Mouse (Mus musculus) CD4-positive, CD25-positive, alpha-beta regulatory T cell, adult 4 months (primary cell): Measurements from ENCODE around the gene Crlf1. TPM values are rescaled to one million over a fixed set of nuclear protein-coding genes. Genes with fewer than 3 reads are reported as not detected.
A peak's percentile ranks its signal among the peaks of the same experiment; 100 is the strongest.

ENCODE experiments used
- ATAC-seq: one replicate; pipeline ENCODE4 v1.8.0; 2017
- polyA plus RNA-seq, 2 experiments: library from polyadenylated mRNA; unstranded; fragments of 100-300 nt; shearing (Covaris generic); gene quantifications; one replicate each; pipeline ENCODE4 v1.2.1; 2017

Crlf1 gene
- polyA plus RNA-seq, 2 experiments from 2014 or later = not detected

DNA sequence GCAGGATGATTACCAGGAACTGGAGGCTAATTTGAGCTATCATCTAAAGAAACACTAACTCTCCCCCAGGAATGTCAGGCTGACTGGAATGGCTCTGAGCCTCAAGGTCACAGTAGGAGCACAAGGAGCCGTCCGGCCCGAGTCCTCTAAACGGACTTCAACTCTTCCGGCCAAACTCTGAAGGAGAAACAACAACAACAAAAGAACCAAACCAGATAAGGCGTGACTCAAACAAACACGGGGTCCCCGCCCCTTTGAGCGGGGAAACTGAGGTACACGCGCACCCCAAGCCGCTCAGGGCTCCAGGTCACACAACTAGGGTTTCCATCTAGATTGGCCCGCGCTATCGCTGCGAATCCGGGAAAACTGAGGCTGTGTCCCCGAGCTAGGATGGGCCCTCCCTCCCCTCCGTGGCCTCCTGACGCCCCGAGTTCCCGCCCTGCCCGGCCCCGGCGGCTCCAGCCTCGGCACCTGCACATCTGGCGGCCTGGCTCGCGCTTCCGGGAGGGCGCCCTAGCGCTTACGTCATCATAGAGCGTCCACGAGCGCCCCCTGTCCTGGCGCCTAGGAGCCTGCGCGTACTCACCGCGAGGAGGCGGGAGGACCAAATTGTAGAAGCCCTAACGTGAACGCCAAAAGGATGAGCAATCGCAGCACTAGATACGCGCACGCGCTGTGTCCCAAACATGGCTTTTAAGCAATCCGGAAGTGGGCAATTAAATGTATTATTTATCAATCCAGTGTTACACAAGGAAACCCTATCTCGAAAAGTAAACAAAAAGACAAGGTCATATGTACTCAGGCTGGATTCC lies 29.8 kb downstream of the Crlf1 start:
- ATAC-seq = peak; percentile 88

DNA sequence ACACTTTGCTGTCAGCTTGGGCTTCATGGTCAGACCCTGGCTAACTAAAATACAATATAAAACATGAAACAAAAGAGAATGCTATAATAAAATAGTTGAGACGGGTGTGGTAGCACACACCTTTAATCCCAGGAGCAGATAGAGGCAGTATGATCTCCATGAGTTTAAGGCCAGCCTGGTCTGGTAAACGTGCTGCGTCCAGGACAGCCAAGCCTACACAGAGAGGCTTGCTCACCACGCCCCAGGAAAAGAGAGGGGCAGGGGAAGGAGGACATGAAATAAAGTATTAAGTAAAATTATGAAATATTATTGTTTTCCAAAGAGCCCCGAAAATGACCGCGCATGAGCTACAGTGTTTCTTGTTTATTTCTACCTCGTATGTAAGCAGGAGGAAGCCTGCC lies 34.2 kb downstream of the Crlf1 start:
- no peak for ATAC-seq

- peak; percentile 89 for ATAC-seq
Observed at GRCm38 (mm10) chr8:70527512-70528181, 34.7 kb downstream of the Crlf1 start, which contains the start of the genes Fkbp8 and Kxd1. Gene Fkbp8 (plus strand): TSS chr8:70527724. Gene Kxd1 (minus strand): TSS chr8:70527956.

GRCm38 (mm10) chr8:70528182-70528797 lies 35.3 kb downstream of the Crlf1 start:
- ATAC-seq = no peak

DNA sequence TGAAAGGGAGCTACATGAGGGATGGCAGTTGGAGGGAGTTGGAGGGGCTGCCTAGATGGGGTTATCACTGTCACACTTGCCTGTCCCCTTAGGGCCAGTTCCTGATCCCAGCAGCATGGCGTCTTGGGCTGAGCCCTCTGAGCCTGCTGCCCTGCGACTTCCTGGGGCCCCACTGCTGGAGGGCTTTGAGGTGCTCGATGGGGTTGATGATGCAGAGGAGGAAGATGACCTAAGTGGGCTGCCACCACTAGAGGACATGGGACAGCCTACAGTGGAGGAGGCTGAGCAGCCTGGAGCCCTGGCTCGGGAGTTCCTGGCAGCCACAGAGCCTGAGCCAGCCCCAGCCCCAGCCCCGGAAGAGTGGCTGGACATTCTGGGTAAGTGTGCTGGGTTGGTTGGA lies 36.3 kb downstream of the Crlf1 start:
- no peak for ATAC-seq

GRCm38 (mm10) chr8:70529741-70530161 lies 36.8 kb downstream of the Crlf1 start:
- ATAC-seq = no peak

DNA sequence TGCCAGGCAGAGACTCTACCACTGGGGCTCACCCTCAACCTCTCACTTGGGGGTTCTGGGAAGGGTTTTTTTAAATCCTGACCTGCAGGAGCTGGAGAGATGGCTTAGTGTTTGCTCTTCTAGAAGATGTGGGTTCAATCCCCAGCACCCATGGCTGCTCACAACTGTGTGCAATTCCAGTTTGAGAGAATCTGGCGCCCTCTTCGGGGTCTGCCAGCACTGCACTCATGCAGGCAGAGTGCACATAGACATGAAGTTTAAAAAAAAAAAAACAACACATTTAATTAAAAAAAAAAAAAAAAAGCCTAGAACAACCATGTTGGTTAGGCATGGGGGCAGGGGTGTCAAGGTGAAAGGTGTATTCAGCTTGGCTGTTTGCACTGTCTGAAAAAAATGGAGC lies 37.4 kb downstream of the Crlf1 start:
- ATAC-seq = no peak

DNA sequence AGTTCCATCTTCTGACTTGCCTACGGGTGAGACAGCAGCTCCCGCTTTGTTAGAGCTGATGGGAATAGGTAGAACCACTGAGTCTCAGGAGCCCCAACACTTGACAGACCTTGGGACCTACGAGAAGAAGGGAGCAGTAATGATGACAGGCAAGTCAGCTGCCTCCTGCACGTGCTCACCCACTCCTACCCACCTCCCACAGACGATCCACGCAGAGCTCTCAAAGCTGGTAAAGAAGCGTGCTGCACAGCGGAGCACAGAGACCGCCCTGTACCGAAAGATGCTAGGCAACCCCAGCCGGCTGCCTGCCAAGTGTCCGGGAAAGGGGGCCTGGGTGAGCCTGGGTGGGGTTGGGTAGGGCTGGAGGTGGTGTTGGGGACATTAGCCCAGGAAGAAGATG lies 41.3 kb downstream of the Crlf1 start:
- ATAC-seq = no peak

- no peak for ATAC-seq
Observed at GRCm38 (mm10) chr8:70535221-70535620, 42.3 kb downstream of the Crlf1 start.

GRCm38 (mm10) chr8:70535701-70536100 lies 42.7 kb downstream of the Crlf1 start:
- no peak for ATAC-seq

DNA sequence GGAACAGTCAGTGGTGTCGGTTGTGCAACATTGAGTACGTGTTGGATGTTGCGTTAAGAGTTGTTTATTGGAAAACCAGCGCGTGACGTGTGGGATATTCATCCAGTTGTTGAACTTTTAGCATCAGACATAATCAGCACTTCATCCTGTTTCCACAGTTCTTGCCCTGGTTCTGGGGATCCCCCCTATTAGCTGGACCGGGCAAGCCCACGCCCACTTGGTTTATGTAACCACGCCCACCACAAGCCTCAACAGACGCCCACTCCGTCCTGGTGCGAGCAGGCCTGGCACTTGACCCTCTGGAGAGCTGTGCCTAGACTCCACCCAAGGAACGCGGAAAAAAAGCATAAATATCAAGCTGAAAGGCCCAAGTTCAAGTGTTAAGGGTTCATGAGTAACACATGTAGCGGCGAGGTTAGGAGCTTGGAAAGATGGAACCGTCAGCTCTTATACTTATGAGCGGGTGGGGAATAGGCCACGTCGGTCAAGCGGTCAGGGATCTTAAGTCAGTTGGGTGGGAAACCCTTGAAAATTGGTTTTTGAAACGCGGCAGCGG lies 45.1 kb downstream of the Crlf1 start:
- no peak for ATAC-seq

DNA sequence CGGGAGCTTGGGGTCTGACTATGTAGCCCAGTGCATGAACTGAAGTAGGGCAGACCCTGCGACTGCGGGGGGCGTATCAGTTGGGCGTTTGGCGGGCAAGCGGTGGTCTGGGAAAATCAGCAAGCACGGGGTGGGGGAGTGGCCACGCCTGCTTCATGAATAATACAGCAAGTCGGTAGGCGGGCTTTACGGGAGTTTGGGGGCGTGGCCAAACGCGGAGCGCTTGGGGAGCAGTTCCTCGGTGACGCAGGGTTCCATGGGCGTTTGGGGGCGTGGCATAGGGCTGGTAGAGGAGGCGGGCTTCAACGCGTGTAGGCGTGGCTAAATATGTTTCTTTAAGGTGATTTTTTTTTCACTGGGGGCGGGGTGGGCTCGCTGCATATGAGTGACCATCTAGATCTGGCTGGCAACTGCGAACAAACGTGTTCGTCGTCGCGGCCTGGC lies 45.7 kb downstream of the Crlf1 start:
- ATAC-seq = peak; percentile 71

GRCm38 (mm10) chr8:70539077-70539813 lies 46.3 kb downstream of the Crlf1 start, which contains the start of gene Ell:
Gene Ell (plus strand): TSS chr8:70539457.
- peak; percentile 78 for ATAC-seq

GRCm38 (mm10) chr8:70540013-70540506 lies 47.1 kb downstream of the Crlf1 start:
- ATAC-seq = no peak

GRCm38 (mm10) chr8:70540507-70541071 lies 47.6 kb downstream of the Crlf1 start:
- no peak for ATAC-seq

DNA sequence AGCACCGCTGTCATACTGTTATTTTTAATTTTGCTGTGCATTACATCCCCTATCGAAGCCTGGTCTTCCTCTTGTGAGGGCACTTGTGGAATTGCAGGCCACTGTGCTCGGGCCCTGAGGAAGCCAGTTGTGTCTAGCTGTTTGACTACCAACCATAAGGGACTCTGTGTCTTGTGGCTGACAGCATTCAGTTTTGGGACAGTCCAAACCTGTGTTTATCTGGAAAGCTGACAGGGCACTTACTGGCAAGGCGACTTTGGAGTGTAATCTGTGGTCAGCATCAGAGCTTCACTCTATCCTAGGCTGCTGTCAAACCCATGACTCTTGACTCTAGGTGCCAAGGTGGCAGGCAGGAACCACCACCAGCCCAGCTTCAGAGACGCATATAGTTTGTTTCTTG lies 48.1 kb downstream of the Crlf1 start:
- ATAC-seq = no peak

GRCm38 (mm10) chr8:70544200-70544687 lies 51.3 kb downstream of the Crlf1 start:
- no peak for ATAC-seq

- ATAC-seq = no peak
Observed at GRCm38 (mm10) chr8:70546412-70546811, 53.5 kb downstream of the Crlf1 start.

DNA sequence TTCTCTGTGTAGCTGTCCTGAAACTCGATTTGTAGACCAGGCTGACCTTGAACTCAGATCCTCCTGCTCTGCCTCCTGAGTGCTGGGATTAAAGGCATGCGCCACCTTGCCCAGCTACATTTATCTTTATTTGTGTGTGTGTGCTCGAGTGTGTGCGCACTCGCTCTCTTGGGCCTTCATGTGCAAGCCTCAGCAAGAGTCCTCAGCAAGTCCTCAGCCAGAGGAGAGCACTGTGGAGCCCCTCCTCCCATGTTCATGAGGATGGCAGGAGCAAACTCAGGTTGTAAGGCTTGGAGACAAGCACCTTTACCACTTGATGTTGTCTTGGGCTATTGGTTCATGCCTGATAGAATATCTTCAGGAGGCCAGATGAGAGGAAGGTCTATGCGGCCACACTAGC lies 54.8 kb downstream of the Crlf1 start:
- ATAC-seq = no peak

- peak; percentile 82 for ATAC-seq
Observed at GRCm38 (mm10) chr8:70549412-70550184, 56.6 kb downstream of the Crlf1 start.
